Mouse (Mus musculus) heart, postnatal 4 days (tissue): ENCODE data around the gene Adgrl4. TPM values are rescaled to one million over a fixed set of nuclear protein-coding genes. Genes with fewer than 3 reads are reported as not detected.

Experiments used
- DNase-seq: peaks from one replicate; pipeline ENCODE4 v3.0.0; 2021
- total RNA-seq, 2 experiments: library from RNA; stranded (reverse); gene quantifications; 2 replicates each; pipeline ENCODE4 v1.2.3; 2021

Gene Adgrl4
- total RNA-seq, 2 experiments from 2014 or later = 54.1 to 57.3 TPM

- DNase-seq = no peak
Observed at GRCm38 (mm10) chr3:151505606-151506005, 67.9 kb downstream of the Adgrl4 start.

DNA sequence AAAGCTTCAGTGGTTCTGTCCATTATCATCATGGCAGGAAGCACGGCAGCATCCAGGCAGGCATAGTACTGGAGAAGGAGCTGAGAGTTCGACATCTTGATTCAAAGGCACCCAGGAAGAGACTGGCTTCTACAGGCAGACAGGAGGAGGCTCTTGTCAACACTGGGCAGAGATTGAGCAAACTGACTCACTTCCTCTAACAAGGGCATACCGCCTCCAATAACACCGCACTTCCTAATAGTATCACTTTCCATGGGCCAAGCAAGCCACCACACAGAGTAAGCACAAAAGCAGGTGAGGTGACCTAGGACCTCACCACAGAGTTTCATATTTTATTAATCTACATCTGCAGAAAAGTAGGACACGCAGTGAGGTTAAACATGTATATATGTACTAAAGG, 73.5 kb downstream of the Adgrl4 start:
- no peak for DNase-seq

GRCm38 (mm10) chr3:151547182-151547581, 109.5 kb downstream of the Adgrl4 start:
- no peak for DNase-seq

- DNase-seq = no peak
Observed at GRCm38 (mm10) chr3:151551002-151551401, 113.3 kb downstream of the Adgrl4 start.

GRCm38 (mm10) chr3:151556635-151557034, 118.9 kb downstream of the Adgrl4 start:
- DNase-seq = no peak

DNA sequence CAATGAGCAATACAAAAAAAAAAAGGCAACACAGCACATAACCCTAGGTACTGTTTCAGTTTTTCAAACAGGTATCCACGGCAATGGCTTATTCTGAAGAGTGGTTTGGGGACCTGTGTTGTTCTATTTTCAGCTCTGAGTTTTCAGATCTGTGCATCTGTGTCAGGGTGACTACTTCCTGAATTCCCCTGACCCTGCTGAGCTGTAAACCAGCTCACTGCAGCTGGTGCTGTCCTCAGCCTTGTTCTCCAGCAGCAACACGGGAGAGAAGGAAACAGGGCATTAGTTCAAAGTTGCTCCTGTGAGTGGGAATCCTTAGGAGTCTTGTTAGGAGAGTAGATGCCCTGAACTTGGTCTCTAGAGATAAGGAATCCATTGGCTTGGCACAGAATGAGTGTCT, 119.4 kb downstream of the Adgrl4 start:
- DNase-seq = no peak

DNA sequence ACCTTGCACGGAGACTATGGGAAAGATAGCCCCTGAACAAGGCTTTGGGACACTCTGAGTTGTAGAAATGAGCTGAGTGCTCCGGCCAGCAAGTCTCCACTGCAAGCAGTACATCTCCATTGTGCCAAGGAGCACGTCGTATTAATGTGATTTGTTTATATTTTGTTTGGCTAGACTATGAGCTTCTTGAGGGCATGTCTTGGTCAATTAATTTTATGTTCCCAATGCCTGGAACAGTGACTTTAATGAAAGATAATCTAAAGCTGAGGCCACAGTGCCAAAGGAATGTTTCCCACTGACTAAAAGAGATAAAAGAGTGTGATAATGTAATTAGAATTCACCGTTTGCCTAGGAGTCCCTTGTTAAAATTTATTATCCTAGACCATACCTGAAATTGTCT, 119.9 kb downstream of the Adgrl4 start:
- no peak for DNase-seq

DNA sequence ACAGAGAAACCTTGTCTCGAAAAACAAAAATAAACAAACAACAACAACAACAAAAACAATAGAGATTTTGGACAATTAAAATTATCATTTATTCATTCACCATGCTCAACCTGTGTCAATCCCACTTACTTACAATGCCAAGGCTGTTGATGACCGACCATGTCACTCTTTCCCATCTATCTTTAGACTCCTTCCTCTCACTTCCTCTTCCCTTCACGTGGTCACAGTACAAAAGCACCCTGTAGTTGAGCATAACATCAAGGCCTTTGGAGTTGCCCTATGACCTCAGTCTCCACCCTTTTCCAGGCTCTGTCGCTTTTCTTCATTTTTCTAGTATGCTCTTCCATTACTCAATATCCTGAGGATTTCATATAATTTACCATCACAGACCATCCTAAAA, 120.7 kb downstream of the Adgrl4 start:
- no peak for DNase-seq

DNA sequence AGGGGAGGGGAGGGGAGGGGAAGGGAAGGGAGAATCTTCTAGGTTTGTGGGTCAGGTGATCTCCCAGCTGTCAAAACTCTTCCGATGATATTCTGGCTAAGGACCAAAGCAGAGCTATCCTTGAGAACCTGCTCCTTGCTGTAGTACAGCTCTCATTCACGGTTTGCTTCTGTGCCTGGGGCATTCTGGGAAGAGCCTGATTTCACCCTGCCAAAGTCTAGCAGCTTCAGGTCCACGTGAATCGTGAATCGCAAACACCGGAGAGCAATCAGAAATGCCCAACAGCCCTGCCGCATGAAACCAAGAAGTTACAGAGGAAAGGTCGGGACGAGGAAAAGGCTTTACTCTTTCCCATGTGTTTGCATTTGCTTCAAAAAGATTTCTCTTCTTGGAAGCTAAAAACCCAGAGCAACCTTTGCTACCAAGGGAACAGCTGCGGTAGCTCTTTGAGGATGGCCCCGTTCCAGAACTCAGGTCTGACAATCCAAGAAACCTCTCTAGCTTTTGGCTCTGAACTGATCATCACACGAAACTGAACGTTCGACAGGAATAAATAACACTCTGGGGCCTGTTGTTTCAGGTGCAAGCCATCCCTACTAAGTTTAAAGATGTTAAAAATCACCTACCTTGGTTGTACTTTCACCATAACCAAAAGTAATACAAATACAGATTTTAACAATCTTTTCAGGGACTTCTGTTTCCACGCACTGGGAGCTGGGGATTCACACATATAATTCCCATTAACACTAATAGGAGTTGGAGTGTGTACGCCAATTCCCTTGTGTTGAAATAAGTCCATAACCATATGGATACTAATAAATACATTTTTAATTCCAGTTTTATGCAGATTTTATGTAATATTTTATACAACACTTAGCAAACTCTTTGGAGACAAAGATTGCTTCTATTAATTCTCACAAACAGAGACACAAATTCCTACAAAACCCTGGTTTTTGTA, 128.3 kb downstream of the Adgrl4 start:
- DNase-seq = peak; percentile 6

GRCm38 (mm10) chr3:151566629-151567028, 128.9 kb downstream of the Adgrl4 start:
- DNase-seq = peak; percentile 6

GRCm38 (mm10) chr3:151567541-151567940, 129.9 kb downstream of the Adgrl4 start:
- no peak for DNase-seq

GRCm38 (mm10) chr3:151572089-151572488, 134.4 kb downstream of the Adgrl4 start:
- DNase-seq = no peak

- DNase-seq = no peak
Observed at GRCm38 (mm10) chr3:151575292-151575691, 137.6 kb downstream of the Adgrl4 start.

DNA sequence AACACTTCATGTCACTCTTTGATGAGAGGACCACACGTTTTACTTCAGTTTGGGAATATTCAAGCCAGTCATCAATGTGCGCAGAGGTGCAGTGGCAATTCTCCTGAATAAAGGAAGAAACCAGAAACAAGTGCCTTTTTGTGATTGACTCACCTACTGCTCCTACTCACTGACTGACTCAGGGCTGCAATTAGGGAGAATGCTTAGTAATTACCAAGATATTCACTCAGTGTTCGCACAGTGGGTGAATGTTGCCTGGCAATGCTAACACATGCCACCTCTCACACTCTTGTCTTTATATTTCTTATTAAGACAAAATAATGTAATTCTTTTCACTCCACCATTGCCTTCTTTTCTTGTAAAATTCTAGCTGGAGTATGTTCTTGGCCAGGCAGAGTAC, 138.5 kb downstream of the Adgrl4 start:
- DNase-seq = no peak

GRCm38 (mm10) chr3:151591904-151592303, 154.2 kb downstream of the Adgrl4 start:
- no peak for DNase-seq
